Mouse (Mus musculus) gastrocnemius, postnatal 25 days (tissue): ENCODE data around the gene Rnf20. TPM values are rescaled to one million over a fixed set of nuclear protein-coding genes. Genes with fewer than 3 reads are reported as not detected.

Experiments used
- DNase-seq: peaks from one replicate; pipeline ENCODE4 v3.0.0; 2022
- total RNA-seq, 2 experiments: library from RNA; stranded (reverse); gene quantifications; 1 replicate in 1 of 2; 2 replicates in 1 of 2; pipeline ENCODE4 v1.2.3; 2021

Rnf20 gene
- total RNA-seq, 2 experiments from 2014 or later: 26.3 to 26.7 TPM

DNA sequence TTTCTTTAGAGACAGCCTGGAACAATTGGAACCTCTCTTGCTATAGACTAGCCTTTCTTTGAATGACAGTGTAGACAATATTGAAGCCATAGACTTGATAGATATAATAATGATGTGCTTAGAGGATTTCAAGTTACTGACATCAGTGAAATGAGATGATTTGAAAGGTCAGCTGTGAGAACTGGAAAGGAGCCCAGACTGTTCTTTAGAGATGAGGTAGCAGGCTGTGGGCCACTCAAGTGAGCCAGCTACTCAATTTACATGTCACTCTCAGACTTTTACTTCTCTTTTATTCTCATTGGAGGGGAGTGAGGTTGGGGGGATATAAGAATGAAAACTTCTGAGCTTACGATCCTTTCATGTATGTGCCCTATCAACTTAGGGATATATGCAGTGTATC, 27.6 kb downstream of the Rnf20 start:
- no peak for DNase-seq

- no peak for DNase-seq
Observed at GRCm38 (mm10) chr4:49661664-49662063, 29.9 kb downstream of the Rnf20 start.

DNA sequence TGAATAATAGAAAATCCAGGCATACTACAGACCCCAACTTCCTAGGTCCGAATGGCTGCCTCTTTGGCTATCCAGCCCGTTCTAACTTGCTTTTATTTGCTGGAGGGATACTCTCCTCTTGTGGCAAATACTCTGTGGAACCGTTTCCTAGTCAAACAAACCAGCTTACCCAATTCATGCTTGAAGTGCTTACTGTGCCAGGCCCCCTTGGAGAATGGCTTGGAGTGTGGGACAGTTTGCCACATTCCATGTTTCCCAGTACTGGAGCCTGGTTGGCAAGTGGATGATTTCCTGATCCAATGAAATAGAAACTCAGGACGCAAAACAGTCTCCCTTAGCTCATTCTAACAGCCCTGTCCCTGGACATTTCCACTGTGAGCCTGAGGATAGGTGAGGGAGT, 30.4 kb downstream of the Rnf20 start:
- DNase-seq: no peak

DNA sequence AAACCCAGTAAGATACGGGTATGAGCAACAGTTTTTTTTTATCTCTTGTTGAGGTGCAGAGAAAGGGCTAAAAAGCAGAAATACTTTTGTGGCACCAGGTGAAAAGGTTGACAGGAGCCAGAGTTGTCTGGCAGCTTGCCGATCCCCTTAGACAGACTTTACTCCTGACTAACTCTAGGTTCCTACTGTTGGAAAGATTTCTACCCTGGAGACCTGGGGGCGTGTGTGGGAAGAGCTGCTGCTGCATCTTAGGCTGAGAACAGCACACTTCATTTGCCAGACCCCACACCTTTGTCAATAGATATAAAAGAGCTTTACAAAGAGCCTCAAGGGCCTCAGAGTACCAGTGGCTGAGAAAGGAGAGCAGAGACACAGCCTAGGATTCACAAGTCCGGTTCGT, 33.0 kb downstream of the Rnf20 start:
- no peak for DNase-seq

DNA sequence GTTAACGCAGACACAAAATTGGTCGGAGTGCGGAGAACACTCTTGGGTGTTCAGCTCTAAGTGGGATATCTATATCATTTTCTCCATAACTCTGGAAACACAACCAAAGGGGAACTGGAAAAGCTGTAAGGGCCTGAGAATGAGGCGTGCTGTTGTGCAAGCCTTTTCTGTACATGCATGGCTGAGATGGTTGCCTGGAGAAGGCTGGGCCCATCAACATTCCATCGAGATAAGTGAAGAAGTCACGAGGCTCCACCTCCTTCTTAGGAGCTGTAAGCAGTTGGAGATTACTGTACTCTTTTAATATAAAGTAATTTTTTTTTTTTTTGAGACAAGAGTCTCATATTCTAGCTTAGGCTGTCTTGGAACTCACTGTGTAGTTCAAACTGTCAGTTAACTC, 44.3 kb downstream of the Rnf20 start:
- no peak for DNase-seq

DNA sequence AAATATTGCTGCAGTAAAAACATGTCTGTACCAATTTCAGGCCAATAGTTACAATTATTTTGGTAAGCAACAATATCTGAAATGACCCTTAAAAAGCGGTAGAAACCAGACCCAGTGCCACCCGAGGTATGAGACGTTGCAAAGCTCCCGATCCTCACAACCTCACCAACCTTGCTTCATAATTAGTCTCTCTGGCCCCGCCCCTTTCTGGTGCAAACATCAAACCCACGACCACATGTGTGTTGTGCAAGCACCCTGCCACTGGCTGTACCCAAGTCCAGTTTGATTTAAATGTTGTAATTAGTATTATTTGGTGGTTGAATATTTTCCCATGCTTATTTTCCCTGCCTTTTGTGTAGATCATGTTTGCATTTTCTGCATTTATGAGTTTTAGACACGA, 45.0 kb downstream of the Rnf20 start:
- no peak for DNase-seq

GRCm38 (mm10) chr4:49680171-49680875, 48.5 kb downstream of the Rnf20 start:
- no peak for DNase-seq

DNA sequence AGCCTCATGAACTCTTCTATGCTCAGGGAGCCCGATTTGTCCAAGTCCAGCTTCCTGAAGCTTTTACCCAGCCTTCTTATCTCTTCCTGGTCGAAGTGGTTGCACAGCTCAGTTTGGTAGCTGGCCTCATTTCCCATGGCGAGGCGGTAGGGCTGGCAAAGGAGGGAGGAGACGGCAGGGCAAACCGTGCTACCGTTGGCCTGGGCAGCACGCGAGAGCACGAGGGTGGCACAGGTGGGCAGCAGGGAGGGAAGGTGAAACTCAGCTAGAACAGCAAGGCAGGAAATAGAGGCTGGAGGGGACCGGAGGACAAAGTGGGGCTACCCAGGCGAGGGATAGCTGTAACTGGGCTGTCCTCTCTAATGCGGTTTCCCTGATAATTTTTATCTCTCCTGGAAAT, 50.0 kb downstream of the Rnf20 start, which contains the start of gene Ppp3r2:
Ppp3r2 (minus strand) TSS at position 213 of the 400 bp plus-strand sequence.
- DNase-seq: no peak

DNA sequence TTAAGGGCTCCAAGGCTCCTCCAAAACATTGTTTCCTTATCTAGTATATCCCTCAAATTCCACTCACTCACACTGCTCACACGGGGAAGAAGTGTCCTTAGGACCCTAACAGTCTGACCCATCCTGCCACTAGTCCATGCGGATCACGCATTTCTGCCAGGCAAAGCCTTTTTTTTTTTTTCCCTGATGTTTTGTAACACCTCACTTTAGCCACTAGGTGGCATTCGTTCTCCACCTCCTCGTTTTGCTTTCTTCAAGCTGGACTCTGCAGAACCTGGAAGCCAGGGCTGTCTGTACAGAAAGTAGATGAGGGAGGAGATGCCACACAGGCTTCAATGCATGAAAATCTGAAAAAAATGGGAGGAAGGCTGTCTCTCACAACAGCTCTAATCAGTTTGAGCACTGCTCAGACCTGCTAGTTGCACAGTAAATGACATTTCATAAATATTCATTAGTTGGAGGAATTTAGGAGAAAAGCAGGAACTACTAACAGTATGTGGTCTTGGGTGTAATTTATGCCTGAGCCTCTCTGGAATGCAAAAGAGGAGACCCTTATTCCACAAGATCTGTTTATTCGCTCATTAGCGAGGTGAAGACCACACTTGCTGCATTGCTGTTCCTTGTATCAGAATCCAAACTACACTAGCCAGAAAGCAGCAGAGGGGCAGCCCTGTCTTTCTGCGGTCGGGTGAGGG, 56.9 kb downstream of the Rnf20 start:
- no peak for DNase-seq

GRCm38 (mm10) chr4:49691405-49692194, 59.8 kb downstream of the Rnf20 start:
- no peak for DNase-seq

Other genes with a start within 250 kb of the Rnf20 start
- not detected for gene Acnat2, start 223.9 kb upstream of the Rnf20 start, total RNA-seq
- gene Acnat1, start 158.1 kb upstream of the Rnf20 start, total RNA-seq: not detected
- gene Baat, start 125.4 kb upstream of the Rnf20 start, total RNA-seq: under 1 TPM in 1 of 2 experiments, not detected in 1; 0.28 TPM
- gene Mrpl50, start 110.9 kb upstream of the Rnf20 start, total RNA-seq: 10 to 100 TPM; 27.9 to 28.6 TPM
- gene Zfp189, start 110.8 kb upstream of the Rnf20 start, total RNA-seq: 1 to 10 TPM; 2.5 to 3.1 TPM
- not detected for gene Aldob, start 82.5 kb upstream of the Rnf20 start, total RNA-seq
- gene Tmem246, start 34.1 kb upstream of the Rnf20 start, total RNA-seq: 10 to 100 TPM; 26.7 to 29.2 TPM
- gene Ppp3r2, start 50.0 kb downstream of the Rnf20 start, total RNA-seq: not detected
- under 1 TPM; 0.13 to 0.18 TPM for gene Grin3a, start 213.7 kb downstream of the Rnf20 start, total RNA-seq